Mouse (Mus musculus) embryo, embryonic 10.5 days (tissue): ENCODE measurements around the gene Gm49630.
"Not testable (repeated sequence)": the region's sequence is repeated elsewhere in the genome, so short reads cannot be mapped to it uniquely, and the experiment has no call there.

Experiments
- DNase-seq: peaks from one replicate; pipeline ENCODE4 v3.0.0-alpha.2; 2015; ENCODE audit warnings: low spot score

Gm49630 gene

GRCm38 (mm10) chr17:7366676-7367374 lies 5.0 kb downstream of the Gm49630 start:
- not testable (repeated sequence) for DNase-seq

GRCm38 (mm10) chr17:7366265-7366664 lies 5.5 kb downstream of the Gm49630 start:
- DNase-seq: not testable (repeated sequence)

- DNase-seq: not testable (repeated sequence)
These were observed 6.2 kb downstream of the Gm49630 start for GRCm38 (mm10) chr17:7365615-7366014.

GRCm38 (mm10) chr17:7360749-7361465 lies 10.9 kb downstream of the Gm49630 start:
- not testable (repeated sequence) for DNase-seq

- DNase-seq: not testable (repeated sequence)
These were observed 12.0 kb downstream of the Gm49630 start for GRCm38 (mm10) chr17:7359806-7360205.

- not testable (repeated sequence) for DNase-seq
These were observed 19.2 kb downstream of the Gm49630 start, which contains the start of gene Ttll2 for GRCm38 (mm10) chr17:7352596-7352995. Gene Ttll2 (minus strand): TSS chr17:7352696.

- DNase-seq: not testable (repeated sequence)
These were observed 23.0 kb downstream of the Gm49630 start for GRCm38 (mm10) chr17:7348765-7349164.

GRCm38 (mm10) chr17:7337381-7337780 lies 34.4 kb downstream of the Gm49630 start:
- not testable (repeated sequence) for DNase-seq

GRCm38 (mm10) chr17:7332745-7333144 lies 39.0 kb downstream of the Gm49630 start:
- not testable (repeated sequence) for DNase-seq

GRCm38 (mm10) chr17:7326415-7326814 lies 45.4 kb downstream of the Gm49630 start:
- DNase-seq: not testable (repeated sequence)

- not testable (repeated sequence) for DNase-seq
These were observed 47.4 kb downstream of the Gm49630 start, which contains the start of gene Tcp10a for GRCm38 (mm10) chr17:7324346-7324745. Gene Tcp10a (plus strand): TSS chr17:7324646.

- not testable (repeated sequence) for DNase-seq
These were observed 52.0 kb downstream of the Gm49630 start for GRCm38 (mm10) chr17:7319789-7320188.

GRCm38 (mm10) chr17:7315693-7316382 lies 55.9 kb downstream of the Gm49630 start:
- not testable (repeated sequence) for DNase-seq

- not testable (repeated sequence) for DNase-seq
These were observed 65.2 kb downstream of the Gm49630 start for GRCm38 (mm10) chr17:7306278-7307196.
